In the genomic region with DNA sequence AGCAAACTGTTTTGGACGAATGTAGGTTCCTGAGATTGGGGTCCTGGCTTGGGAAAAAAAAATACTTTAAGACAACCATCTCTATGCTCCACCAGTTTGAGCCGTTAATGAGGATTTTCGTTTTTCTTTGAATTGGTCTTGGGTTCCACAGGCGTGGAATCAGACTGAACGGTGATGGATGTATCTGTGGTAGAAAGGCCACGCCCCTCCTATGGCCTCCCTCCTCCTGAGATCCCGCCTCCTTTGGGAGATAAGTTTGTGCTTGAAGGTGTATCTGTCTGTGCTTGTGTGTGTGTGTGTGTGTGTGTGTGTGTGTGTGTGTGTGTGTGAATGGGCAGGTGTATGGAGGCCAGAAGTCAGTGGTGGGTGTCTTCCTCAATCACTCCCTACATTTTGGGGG, we compare ENCODE assay signal across 35 mouse cellular contexts. TPM values are rescaled to one million over a fixed set of nuclear protein-coding genes. Genes with fewer than 3 reads are reported as not detected.
"Had no signal": no experiment of that assay in that cellular context is flagged by ENCODE, and none has a peak within 500 bp of the region (broad histone marks: within the 10 kb centered on the region; RNA-seq: fewer than 3 reads in every experiment).

No protein-coding gene starts in this region.

- H3K36me3 ChIP-seq: heart, embryonic 15.5 days; hindbrain, embryonic 10.5 days; hindbrain, embryonic 12.5 days; hindbrain, embryonic 13.5 days; hindbrain, embryonic 15.5 days; intestine, embryonic 15.5 days; kidney, embryonic 15.5 days had no signal

- H3K4me2 ChIP-seq: heart, embryonic 11.5 days; heart, embryonic 12.5 days; heart, embryonic 13.5 days; heart, embryonic 15.5 days; hindbrain, embryonic 12.5 days; hindbrain, embryonic 13.5 days; hindbrain, embryonic 14.5 days; hindbrain, embryonic 15.5 days; intestine, embryonic 15.5 days; kidney, embryonic 15.5 days had no signal

- H3K4me1 ChIP-seq: hindbrain, embryonic 12.5 days; hindbrain, embryonic 13.5 days; hindbrain, embryonic 15.5 days had no signal

- DNase-seq: heart, postnatal 10 days; heart, postnatal 14 days; heart, postnatal 36 days; heart, postnatal 4 days; kidney, adult 11 months; kidney, adult 18-20 months; kidney, adult 9 months; kidney, postnatal 10 days; kidney, postnatal 14 days; kidney, postnatal 25 days; layer of hippocampus, adult 9-11 months; layer of hippocampus, postnatal 36 days had no signal

- H3K4me3 ChIP-seq: heart, embryonic 12.5 days; heart, embryonic 13.5 days; heart, embryonic 15.5 days; hindbrain, embryonic 10.5 days; hindbrain, embryonic 12.5 days; hindbrain, embryonic 13.5 days; hindbrain, embryonic 15.5 days; intestine, embryonic 15.5 days; kidney, embryonic 15.5 days; layer of hippocampus, adult 2 months; left cerebral cortex, adult 2 months had no signal

- H3K27me3 ChIP-seq: heart, embryonic 12.5 days; heart, embryonic 15.5 days had no signal

- ATAC-seq: hindbrain, embryonic 16.5 days; hindbrain, postnatal 0 days; inflammation-experienced regulatory T-cells, adult 6 months; intestine, embryonic 15.5 days; intestine, embryonic 16.5 days; intestine, postnatal 0 days had no signal

- H3K9ac ChIP-seq: heart, embryonic 12.5 days; heart, embryonic 13.5 days; heart, embryonic 15.5 days; hindbrain, embryonic 12.5 days; hindbrain, embryonic 13.5 days; hindbrain, embryonic 14.5 days; hindbrain, embryonic 15.5 days; intestine, embryonic 15.5 days; kidney, embryonic 15.5 days had no signal

- H3K27ac ChIP-seq: heart, embryonic 15.5 days; hindbrain, embryonic 10.5 days; hindbrain, embryonic 12.5 days; hindbrain, embryonic 13.5 days; hindbrain, embryonic 14.5 days; hindbrain, embryonic 15.5 days; hindbrain, postnatal 0 days; intestine, embryonic 15.5 days; kidney, embryonic 15.5 days; kidney, postnatal 0 days; layer of hippocampus, adult 2 months; left cerebral cortex, adult 2 months had no signal

- H3K9me3 ChIP-seq: heart, embryonic 13.5 days; heart, embryonic 15.5 days; hindbrain, embryonic 12.5 days; hindbrain, embryonic 13.5 days; hindbrain, embryonic 15.5 days; intestine, embryonic 15.5 days; kidney, embryonic 15.5 days had no signal

RNA-seq across cellular contexts. Expression of a gene that starts 5.9 kb away (rescaled TPM):
- total RNA-seq: hematopoietic stem cell, adult 5-6 weeks; layer of hippocampus, adult 2 months; layer of hippocampus, postnatal 10 days; layer of hippocampus, postnatal 25 days; left cerebral cortex, postnatal 10 days had no signal
